Mouse (Mus musculus) thymus, postnatal 0 days (tissue): ENCODE results near the gene Tbl1x. TPM values are rescaled to one million over a fixed set of nuclear protein-coding genes. Genes with fewer than 3 reads are reported as not detected.

ENCODE experiments used
- DNase-seq: peaks from one replicate; pipeline ENCODE4 v3.0.0-alpha.2; 2015; ENCODE audit warnings: low spot score
- polyA plus RNA-seq: library from polyadenylated mRNA; unstranded; fragments of >200 nt; fragmentation: Nextera tagmentation; extraction: Ambion mirVana; gene quantifications from 2 replicates; pipeline ENCODE4 v1.2.1, GENCODE M21; 2015

Gene Tbl1x
- polyA plus RNA-seq, 1 experiment from 2014 or later: 46.1 TPM

DNA sequence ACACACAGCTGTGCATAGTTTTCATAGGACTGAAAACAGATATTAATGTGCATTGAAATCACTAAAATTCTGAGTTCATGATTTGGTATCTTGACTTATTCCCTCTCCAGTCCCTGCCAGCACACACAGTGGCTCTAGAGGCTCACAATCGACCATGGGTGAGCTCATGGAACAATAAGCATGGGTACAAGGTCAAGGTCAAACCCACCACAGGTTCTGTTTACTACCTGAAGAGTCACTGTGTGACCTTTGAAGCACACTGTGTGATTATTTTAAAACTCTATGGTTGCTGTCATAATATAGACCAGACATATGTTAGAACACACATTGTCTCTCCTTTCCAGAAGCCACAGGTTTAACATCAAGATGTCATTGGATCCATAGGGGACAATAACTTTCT lies 96.7 kb downstream of the Tbl1x start:
- no peak for DNase-seq

DNA sequence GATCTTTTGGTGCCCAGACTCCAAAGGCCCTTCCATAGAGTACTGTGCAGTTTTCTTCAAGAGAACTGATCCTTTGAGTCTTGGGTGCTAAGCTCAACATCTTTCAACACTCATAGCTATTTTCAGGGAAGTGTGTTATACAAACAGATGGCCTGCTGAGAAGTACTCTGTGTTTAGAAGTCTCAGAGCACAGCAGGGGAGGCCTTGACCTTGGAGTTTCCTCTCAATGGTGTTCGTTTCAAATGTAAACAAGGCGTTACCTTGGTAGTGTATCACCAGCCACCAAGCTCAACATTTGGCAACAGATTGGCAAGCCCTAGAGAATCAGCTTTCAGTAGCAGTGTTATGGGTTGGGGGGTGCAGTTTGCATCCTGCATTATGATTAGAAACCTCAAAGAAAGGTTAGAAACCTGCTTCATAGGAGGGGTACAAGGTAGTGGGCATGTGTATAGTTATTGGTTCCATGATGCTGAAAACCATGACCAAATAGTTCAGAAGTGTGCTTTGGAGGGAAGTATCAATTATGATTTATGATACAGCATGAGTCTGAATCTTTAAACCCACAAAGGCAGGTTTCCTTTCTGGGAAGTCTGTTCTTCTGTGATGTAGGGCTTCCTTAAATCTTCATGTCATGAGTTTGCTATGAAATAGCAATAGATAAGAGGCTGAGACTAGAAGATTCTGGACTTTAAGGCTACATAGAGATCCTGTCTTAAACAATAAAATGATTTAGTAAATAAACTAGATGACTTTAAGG lies 98.3 kb downstream of the Tbl1x start:
- DNase-seq: no peak

- DNase-seq: no peak
Measured at GRCm38 (mm10) chrX:77611938-77612337, 101.1 kb downstream of the Tbl1x start.

DNA sequence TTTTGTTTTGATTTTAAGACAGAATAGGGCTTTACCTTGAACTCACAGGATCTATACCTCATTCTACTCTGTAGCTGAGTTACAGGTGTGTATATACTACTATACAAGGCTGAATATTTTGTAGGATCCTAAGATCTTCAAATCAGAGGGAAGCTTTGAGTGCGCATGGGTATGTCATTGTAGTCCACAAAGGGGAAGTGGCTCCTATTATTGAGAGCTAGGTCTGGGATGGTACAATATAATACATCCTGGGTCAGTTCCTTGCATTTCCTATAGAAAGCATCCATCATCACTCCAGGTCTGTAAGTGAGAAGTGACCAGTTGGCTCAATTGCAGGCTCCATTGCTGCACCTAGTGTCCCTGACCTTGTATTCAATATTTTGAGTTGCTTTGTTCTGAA lies 102.2 kb downstream of the Tbl1x start:
- DNase-seq: no peak

- no peak for DNase-seq
Measured at GRCm38 (mm10) chrX:77615735-77616293, 105.0 kb downstream of the Tbl1x start.

- no peak for DNase-seq
Measured at GRCm38 (mm10) chrX:77617368-77618144, 106.7 kb downstream of the Tbl1x start.

DNA sequence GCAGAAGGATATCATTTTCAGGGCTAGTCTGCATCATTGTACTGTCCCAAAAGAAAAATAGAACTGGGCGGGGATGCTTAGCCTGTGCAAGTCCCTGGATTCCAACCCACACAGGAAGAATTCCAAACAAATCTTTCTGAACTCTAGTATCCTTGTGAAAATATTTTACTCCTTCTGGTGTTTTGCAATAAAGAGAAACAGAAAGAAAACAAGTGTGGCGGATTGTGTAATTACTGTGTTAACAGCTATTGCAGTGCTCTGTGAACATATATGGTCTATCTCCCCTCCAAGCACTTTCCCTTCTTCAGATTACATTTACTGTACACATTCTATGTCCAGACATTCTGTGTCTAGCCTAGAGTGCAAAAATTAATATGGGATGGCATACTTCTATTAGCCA lies 119.6 kb downstream of the Tbl1x start:
- DNase-seq: no peak

- no peak for DNase-seq
Measured at GRCm38 (mm10) chrX:77636499-77636898, 125.7 kb downstream of the Tbl1x start.

- peak; percentile 66 for DNase-seq
Measured at GRCm38 (mm10) chrX:77638076-77638475, 127.3 kb downstream of the Tbl1x start.

- no peak for DNase-seq
Measured at GRCm38 (mm10) chrX:77640301-77640700, 129.5 kb downstream of the Tbl1x start.

DNA sequence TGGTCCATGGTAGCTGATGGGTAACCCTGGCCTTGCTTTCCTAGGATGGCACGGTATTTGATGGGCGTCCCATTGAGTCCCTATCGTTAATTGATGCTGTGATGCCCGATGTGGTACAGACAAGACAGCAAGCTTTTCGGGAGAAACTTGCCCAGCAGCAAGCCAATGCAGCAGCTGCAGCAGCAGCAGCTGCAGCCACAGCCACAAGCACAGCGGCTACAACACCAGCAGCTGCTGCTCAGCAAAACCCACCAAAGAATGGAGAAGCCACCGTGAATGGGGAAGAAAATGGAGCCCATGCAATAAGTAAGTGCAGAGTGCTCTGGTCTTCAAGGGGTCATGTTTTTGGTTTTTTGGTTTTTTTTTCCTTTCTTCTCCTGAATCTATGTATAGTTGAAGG lies 135.4 kb downstream of the Tbl1x start:
- no peak for DNase-seq

DNA sequence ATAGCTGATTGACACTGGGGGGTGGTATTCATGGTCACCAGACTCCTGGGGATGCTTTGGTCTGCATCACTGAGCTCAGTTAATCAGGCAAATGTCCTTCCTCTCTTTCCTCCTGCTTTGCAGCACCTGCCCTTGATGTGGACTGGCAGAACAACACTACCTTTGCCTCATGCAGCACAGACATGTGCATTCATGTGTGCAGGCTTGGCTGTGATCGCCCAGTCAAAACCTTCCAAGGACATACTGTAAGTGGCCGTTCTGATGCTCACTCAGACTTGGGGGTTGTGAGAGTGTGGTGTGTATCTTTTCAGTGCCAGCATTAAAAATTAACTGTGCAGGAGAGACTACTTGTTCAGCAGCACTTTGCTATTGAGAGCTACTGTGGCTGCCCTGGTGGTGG lies 139.4 kb downstream of the Tbl1x start:
- DNase-seq: no peak

- no peak for DNase-seq
Measured at GRCm38 (mm10) chrX:77662030-77662429, 151.2 kb downstream of the Tbl1x start.

GRCm38 (mm10) chrX:77663276-77663675 lies 152.5 kb downstream of the Tbl1x start:
- DNase-seq: no peak

DNA sequence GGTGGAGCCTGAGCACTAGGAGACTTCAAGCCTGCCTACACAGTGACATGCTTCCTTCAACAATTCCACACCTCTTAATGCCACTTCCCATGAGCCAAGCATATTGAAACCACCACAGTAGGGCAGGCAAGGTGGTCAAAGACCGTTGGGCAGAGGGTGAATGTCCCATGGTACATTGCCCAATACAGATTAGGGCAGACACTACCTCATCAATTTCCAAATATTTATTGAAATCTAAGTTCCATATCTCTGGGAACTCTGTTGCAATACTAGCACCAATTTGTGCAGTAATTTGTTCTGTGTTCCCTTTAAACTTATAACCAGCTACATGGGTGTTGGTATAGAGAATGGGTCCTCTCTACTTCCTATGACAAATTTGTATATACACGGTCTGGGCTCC lies 154.2 kb downstream of the Tbl1x start:
- DNase-seq: no peak

DNA sequence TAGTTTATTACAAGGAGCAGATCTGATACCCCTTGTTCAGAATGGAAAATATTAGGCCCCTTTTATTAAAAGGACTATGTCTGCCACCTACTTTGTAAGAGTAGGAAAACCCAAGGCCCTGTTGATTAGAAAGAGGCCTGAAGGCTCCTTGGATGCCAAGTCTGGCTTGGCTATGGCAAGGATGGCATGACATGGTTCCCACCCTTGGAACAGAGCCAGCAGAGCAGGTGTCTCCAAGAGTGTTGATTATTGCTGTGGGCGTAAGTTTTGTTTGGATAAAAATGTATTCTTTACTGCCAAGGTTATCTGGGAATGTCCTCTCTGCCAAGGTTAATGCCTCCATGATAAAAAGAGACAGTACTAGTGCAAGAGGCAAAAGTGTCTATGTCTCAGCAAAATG lies 156.1 kb downstream of the Tbl1x start:
- no peak for DNase-seq

DNA sequence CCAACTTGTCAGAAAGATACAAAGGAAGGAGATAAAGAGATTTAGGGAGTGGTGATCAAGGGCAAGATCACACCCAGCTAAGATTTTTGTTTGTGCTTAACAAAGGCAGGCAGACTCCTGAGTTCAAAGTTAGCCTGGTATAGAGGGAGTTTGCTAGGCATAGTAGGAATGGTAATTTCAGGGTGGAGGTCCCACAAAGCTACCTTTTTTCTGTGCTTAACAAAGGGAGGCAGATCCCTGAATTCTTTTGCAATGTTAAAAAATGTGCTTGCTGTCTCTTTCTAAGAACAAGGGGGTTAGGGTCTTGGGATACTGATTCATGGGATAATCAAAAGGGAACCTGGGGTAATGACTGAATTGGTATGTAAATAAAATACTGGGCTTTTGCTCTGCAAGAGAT lies 156.6 kb downstream of the Tbl1x start:
- DNase-seq: no peak

GRCm38 (mm10) chrX:77669779-77670550 lies 159.2 kb downstream of the Tbl1x start:
- no peak for DNase-seq
